Comparison of ENCODE assay signal across 14 mouse cellular contexts in genomic region chr12:54528046-54528445, GRCm38 (mm10).
A peak's percentile ranks its signal among the peaks of the same experiment; 100 is the strongest.
DNase-seq lines count a peak whose midpoint lies in the region; ATAC-seq and TF ChIP-seq lines count a peak whose summit lies in the region.
"Had no signal": no experiment of that assay in that cellular context is flagged by ENCODE, and none has a peak within 500 bp of the region (broad histone marks: within the 10 kb centered on the region; RNA-seq: fewer than 3 reads in every experiment).

No protein-coding gene starts in this region.

- no peak overlapping the region for H3K4me3 ChIP-seq in forebrain, postnatal 0 days (ENCODE audit: low read depth, low read length)
- no peak overlapping the region for H3K4me3 ChIP-seq in forebrain, embryonic 15.5 days
- H3K4me3 ChIP-seq in liver, postnatal 0 days (ENCODE audit: low read depth, low read length) = no peak overlapping the region
- H3K4me3 ChIP-seq: embryonic facial prominence, embryonic 12.5 days; forebrain, embryonic 13.5 days; heart, embryonic 12.5 days; midbrain, embryonic 10.5 days had no signal

- H3K9ac ChIP-seq in forebrain, postnatal 0 days = no peak overlapping the region
- no peak overlapping the region for H3K9ac ChIP-seq in forebrain, embryonic 15.5 days (replicated peaks)
- no peak overlapping the region for H3K9ac ChIP-seq in liver, postnatal 0 days (replicated peaks)
- H3K9ac ChIP-seq: embryonic facial prominence, embryonic 12.5 days; forebrain, embryonic 13.5 days; heart, embryonic 12.5 days had no signal

- DNase-seq in forebrain, postnatal 0 days = no peak
- no peak for DNase-seq in liver, postnatal 0 days
- DNase-seq in liver (no peak), ES-CJ7 (ENCODE audit: low read depth, low spot score) (peak; percentile 24)
- peak; percentile 32 for DNase-seq in retina, postnatal 1 day
- DNase-seq in embryo, embryonic 10 days (ENCODE audit: low spot score) = no peak
- no peak for DNase-seq in ovary, postnatal 10 days (ENCODE audit: low spot score)
- DNase-seq: cerebellum, adult 8-10 months; right cerebral cortex, postnatal 25 days had no signal

- no peak for ATAC-seq in forebrain, postnatal 0 days
- ATAC-seq in forebrain, embryonic 15.5 days (replicated peaks) = no peak
- no peak for ATAC-seq in liver, postnatal 0 days
- ATAC-seq: forebrain, embryonic 13.5 days had no signal

- no peak overlapping the region for H3K4me2 ChIP-seq in forebrain, postnatal 0 days (ENCODE audit: low read depth)
- no peak overlapping the region for H3K4me2 ChIP-seq in forebrain, embryonic 15.5 days (replicated peaks)
- H3K4me2 ChIP-seq in liver, postnatal 0 days (ENCODE audit: low read depth, low read length) = no peak overlapping the region
- H3K4me2 ChIP-seq: embryonic facial prominence, embryonic 12.5 days; forebrain, embryonic 13.5 days; heart, embryonic 12.5 days had no signal

- H3K36me3 ChIP-seq in forebrain, postnatal 0 days (ENCODE audit: insufficient read depth) = no peaks in the 10 kb centered on the region
- no peaks in the 10 kb centered on the region for H3K36me3 ChIP-seq in forebrain, embryonic 15.5 days
- H3K36me3 ChIP-seq in liver, postnatal 0 days (replicated peaks; ENCODE audit: insufficient read depth, low read length) = no peaks in the 10 kb centered on the region
- H3K36me3 ChIP-seq: embryonic facial prominence, embryonic 12.5 days; heart, embryonic 12.5 days; midbrain, embryonic 10.5 days had no signal

- no peak overlapping the region for H3K27ac ChIP-seq in forebrain, postnatal 0 days (ENCODE audit: low read depth, low read length)
- no peak overlapping the region for H3K27ac ChIP-seq in forebrain, embryonic 15.5 days (replicated peaks)
- H3K27ac ChIP-seq in liver, postnatal 0 days (ENCODE audit: low read depth) = no peak overlapping the region
- H3K27ac ChIP-seq: embryonic facial prominence, embryonic 12.5 days; forebrain, embryonic 13.5 days; midbrain, embryonic 10.5 days had no signal

- TF ChIP-seq EP300 in liver, postnatal 0 days (IDR thresholded peaks at IDR 0.05; ENCODE audit: low read depth) = no peak

- H3K4me1 ChIP-seq in forebrain, postnatal 0 days (ENCODE audit: insufficient read depth) = no peaks in the 10 kb centered on the region
- peaks cover under 1% of the 10 kb centered on the region; the same call in 1 of the 2 replicates for H3K4me1 ChIP-seq in forebrain, embryonic 15.5 days
- H3K4me1 ChIP-seq in liver, postnatal 0 days (ENCODE audit: insufficient read depth) = no peaks in the 10 kb centered on the region
- H3K4me1 ChIP-seq: embryonic facial prominence, embryonic 12.5 days; forebrain, embryonic 13.5 days; heart, embryonic 12.5 days; midbrain, embryonic 10.5 days had no signal

- no peaks in the 10 kb centered on the region for H3K9me3 ChIP-seq in forebrain, postnatal 0 days (ENCODE audit: low read length)
- H3K9me3 ChIP-seq in forebrain, embryonic 15.5 days = no peaks in the 10 kb centered on the region
- H3K9me3 ChIP-seq in liver, postnatal 0 days (ENCODE audit: low read length) = no peaks in the 10 kb centered on the region
- H3K9me3 ChIP-seq: embryonic facial prominence, embryonic 12.5 days; forebrain, embryonic 13.5 days had no signal

- TF ChIP-seq CTCF in forebrain, postnatal 0 days (IDR thresholded peaks at IDR 0.05; ENCODE audit: low read depth) = peak; percentile 25; the same call in 1 of the 2 replicates
- TF ChIP-seq CTCF in liver, postnatal 0 days (IDR thresholded peaks at IDR 0.05; ENCODE audit: low read depth) = peak; percentile 37

- no peaks in the 10 kb centered on the region for H3K27me3 ChIP-seq in forebrain, postnatal 0 days (ENCODE audit: insufficient read depth, low read length)
- no peaks in the 10 kb centered on the region for H3K27me3 ChIP-seq in forebrain, embryonic 15.5 days
- H3K27me3 ChIP-seq in liver, postnatal 0 days (ENCODE audit: insufficient read depth, low read length) = no peaks in the 10 kb centered on the region
- H3K27me3 ChIP-seq: embryonic facial prominence, embryonic 12.5 days; forebrain, embryonic 13.5 days; heart, embryonic 12.5 days had no signal

Comparison
In these comparisons a context has a peak if more than half of its experiments do, and no peak if none do; other contexts are left out.
1. DNase-seq: peak in ES-CJ7 (single experiment) and retina, postnatal 1 day (single experiment); none in forebrain, postnatal 0 days (single experiment), liver, postnatal 0 days (single experiment), liver (single experiment), embryo, embryonic 10 days (single experiment) and ovary, postnatal 10 days (single experiment).